Mouse (Mus musculus): ENCODE results near the gene Lamc2. TPM values are rescaled to one million over a fixed set of nuclear protein-coding genes. Genes with fewer than 3 reads are reported as not detected.

Gene Lamc2
- polyA plus RNA-seq, 1 experiment from 2014 or later = 64.8 TPM

DNA sequence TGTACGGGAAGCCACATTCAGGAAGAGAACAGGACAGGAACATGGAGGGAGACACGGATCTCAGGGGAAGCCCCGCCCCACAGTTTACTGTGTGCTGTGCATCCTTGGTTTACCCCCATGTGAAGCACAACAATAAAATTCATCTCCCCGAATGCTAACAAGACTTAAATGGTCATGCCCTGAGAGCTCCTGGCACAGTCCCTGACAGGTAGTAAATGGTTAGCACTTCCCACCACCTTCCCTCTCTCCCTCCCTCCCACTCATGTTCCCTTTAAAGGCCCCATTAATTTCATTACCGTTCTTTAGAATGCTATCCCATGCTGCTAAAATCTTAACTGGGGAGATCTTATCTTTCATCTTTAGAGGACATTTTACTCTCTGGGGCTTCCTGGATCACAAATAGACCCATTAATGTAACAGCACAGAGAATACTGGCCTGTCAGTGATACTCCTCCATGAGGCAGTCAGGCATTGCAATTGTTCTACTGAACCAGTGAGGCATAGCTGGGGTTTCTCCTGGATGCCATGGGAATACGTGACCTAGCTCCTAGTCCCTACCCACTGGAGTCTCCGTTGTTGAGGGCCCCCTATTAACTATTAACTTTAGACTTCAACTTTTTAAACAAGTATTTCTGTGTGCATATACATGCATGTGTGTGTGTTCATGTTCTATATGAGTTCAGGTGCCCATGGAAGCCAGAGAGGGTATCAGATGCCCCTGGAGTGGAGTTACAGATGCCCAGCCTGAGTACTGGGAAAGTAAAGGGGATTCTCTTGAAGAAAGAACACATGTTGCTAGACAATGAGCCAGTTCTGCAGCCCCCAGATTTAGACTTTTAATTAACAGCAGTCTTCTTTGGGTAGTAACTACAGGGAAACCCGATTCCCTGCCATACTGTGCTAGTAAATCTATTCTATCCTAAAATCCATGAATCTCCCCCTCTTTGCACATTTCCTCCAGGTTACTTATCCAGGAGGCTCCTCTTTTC lies 60.7 kb downstream of the Lamc2 start:
- Histone ChIP-seq H3K9me3 (no peaks in the 10 kb centered on the region), H3K4me3 (no peak overlapping the region), H3K9ac (no peak overlapping the region), H3K36me3 (no peaks in the 10 kb centered on the region), H3K27ac (no peak overlapping the region), H3K27me3 (no peaks in the 10 kb centered on the region), H3K4me1 (no peaks in the 10 kb centered on the region), H3K4me2 (no peak overlapping the region)
- no peak for ATAC-seq (ENCODE audit: borderline replicate concordance, extremely low read depth, low FRiP score, low TSS enrichment)
- WGBS = 70% methylated on average over 8 of the region's 8 CpGs

DNA sequence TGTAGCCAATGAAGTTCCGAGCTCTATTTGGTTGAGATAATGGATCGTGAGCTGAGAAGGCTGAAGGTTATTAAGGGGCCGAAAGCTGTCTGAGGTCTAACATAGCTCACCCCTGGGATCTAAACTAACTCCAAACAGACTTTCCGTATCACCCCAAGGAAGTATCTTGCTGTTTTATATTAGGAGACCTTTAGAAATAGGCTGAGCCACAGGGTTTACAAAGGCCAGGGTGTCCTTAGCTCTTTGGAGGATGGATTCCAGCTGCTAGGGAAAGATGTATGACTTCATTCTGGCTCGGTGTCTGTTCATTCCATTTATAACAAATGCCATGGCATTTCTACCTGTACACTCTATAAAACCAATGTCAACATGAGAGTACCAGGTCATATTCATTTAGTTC lies 61.7 kb downstream of the Lamc2 start:
- H3K27ac ChIP-seq = no peak overlapping the region
- WGBS = 77% methylated on average over 5 of the region's 5 CpGs
- H3K4me3 ChIP-seq = no peak overlapping the region
- ATAC-seq (ENCODE audit: borderline replicate concordance, extremely low read depth, low FRiP score, low TSS enrichment) = no peak
- no peak overlapping the region for H3K4me2 ChIP-seq
- no peaks in the 10 kb centered on the region for H3K9me3 ChIP-seq
- no peaks in the 10 kb centered on the region for H3K36me3 ChIP-seq
- no peaks in the 10 kb centered on the region for H3K27me3 ChIP-seq
- H3K4me1 ChIP-seq = no peaks in the 10 kb centered on the region
- H3K9ac ChIP-seq = no peak overlapping the region

DNA sequence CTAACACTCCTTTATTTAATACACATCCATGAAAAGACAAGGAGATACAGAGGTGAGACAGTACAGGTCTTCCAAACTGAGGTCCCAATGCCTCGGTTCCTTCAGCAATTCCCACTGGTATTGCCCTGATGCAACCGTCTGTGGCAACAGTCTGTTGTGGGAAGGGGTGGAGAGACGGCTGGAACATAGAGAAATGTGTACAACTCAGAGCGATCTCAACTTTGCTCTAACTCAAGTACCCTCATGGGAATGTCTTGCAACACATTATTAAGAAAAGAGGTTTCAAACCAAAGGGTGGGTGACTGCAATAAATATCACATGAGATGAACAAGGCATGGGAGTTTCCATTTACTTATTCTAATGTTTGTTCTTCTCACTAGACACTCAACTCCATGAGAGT lies 63.5 kb downstream of the Lamc2 start:
- Histone ChIP-seq H3K4me2 (no peak overlapping the region), H3K27me3 (no peaks in the 10 kb centered on the region), H3K4me3 (no peak overlapping the region), H3K4me1 (no peaks in the 10 kb centered on the region), H3K36me3 (no peaks in the 10 kb centered on the region), H3K9ac (no peak overlapping the region), H3K27ac (no peak overlapping the region), H3K9me3 (no peaks in the 10 kb centered on the region)
- ATAC-seq (ENCODE audit: borderline replicate concordance, extremely low read depth, low FRiP score, low TSS enrichment) = no peak
- WGBS = 69% methylated on average over 4 of the region's 4 CpGs

DNA sequence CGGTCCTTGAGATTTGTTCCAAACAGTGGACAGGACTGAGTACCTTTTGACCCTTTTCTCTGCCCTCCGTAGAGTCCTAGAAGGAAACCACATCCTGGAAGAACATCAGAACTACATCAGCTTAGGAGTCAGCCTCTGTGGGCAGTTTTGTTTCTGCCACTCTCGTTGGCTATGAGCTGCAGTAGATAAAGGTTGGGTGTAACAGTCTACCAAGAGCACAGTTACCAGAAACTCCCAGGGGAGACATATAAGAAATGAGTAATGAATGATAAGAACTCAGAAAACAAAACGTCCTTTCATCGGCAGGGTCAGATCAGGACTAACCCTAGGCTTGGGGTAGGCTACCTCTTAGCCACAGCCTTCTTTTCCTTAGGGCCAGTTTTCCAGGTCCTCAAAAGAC lies 64.9 kb downstream of the Lamc2 start:
- no peak for ATAC-seq (ENCODE audit: borderline replicate concordance, extremely low read depth, low FRiP score, low TSS enrichment)
- 78% methylated on average over 5 of the region's 5 CpGs for WGBS
- H3K4me2 ChIP-seq = no peak overlapping the region
- no peaks in the 10 kb centered on the region for H3K4me1 ChIP-seq
- no peak overlapping the region for H3K4me3 ChIP-seq
- H3K9ac ChIP-seq = no peak overlapping the region
- H3K36me3 ChIP-seq = no peaks in the 10 kb centered on the region
- H3K27ac ChIP-seq = no peak overlapping the region
- no peaks in the 10 kb centered on the region for H3K27me3 ChIP-seq
- H3K9me3 ChIP-seq = no peaks in the 10 kb centered on the region

DNA sequence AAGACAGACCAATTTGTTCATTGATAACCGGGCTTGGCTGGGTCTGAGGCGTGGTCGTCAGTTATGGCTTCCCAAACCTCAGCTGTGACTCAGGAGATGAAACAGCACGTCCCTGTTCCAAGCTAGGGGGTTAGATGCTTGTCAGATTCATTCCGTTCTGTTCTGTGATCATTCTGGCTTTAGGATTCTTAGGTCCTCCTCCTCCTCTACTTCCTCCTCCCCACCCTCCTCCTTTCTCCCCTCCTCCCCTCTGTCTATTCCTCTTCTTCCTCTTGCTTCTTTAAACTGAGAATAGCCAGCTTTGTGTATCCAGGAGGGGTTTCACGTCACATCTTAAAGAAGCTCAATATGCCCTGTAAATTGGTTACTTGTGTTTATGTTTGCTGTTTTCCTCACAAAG lies 65.7 kb downstream of the Lamc2 start:
- no peaks in the 10 kb centered on the region for H3K27me3 ChIP-seq
- H3K4me3 ChIP-seq = no peak overlapping the region
- no peaks in the 10 kb centered on the region for H3K36me3 ChIP-seq
- H3K9me3 ChIP-seq = no peaks in the 10 kb centered on the region
- ATAC-seq (ENCODE audit: borderline replicate concordance, extremely low read depth, low FRiP score, low TSS enrichment) = no peak
- WGBS = 66% methylated on average over 6 of the region's 6 CpGs
- no peaks in the 10 kb centered on the region for H3K4me1 ChIP-seq
- no peak overlapping the region for H3K4me2 ChIP-seq
- no peak overlapping the region for H3K9ac ChIP-seq
- no peak overlapping the region for H3K27ac ChIP-seq

DNA sequence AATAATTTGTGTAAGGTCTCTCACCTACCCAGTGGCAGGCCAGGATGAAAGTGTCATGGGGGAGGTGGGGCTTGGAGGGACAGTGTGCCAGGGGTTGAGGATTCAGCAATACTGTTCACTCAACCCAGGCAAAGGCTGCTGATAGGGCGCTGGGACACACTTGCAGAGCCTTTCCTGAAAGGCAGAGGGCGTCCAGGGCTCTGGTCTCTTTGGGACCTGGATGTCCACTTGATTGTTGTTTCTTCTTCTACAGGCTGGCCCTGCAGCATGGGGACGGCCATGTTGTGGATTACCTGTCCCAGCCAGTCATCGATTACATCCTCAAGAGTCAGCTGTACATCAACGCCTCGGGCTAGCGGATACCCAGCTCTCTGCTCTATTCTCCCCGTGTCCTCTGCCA lies 70.9 kb downstream of the Lamc2 start:
- H3K27ac ChIP-seq = no peak overlapping the region
- H3K4me2 ChIP-seq = no peak overlapping the region
- H3K4me1 ChIP-seq = no peaks in the 10 kb centered on the region
- no peak overlapping the region for H3K9ac ChIP-seq
- no peak for ATAC-seq (ENCODE audit: borderline replicate concordance, extremely low read depth, low FRiP score, low TSS enrichment)
- H3K36me3 ChIP-seq = no peaks in the 10 kb centered on the region
- no peaks in the 10 kb centered on the region for H3K9me3 ChIP-seq
- no peaks in the 10 kb centered on the region for H3K27me3 ChIP-seq
- 82% methylated on average over 8 of the region's 8 CpGs for WGBS
- no peak overlapping the region for H3K4me3 ChIP-seq

DNA sequence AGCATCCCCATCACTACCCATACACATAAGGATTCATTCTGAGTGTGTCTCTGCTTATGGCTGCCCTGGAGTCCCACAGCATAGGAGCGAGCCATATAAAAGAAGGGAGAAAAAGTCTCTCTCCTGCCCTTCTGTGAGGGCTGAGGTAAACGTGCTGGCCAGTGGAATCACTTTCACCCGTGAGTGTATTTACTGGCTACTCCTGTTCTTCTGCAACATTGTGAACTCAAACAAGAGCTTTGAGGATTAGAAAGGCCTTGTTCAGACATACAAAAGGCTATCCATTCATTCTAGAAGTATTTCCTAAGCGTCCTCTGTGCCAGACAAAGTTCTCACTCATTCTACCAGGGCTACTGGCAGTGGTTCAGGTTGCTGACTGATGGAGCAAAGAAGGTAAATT lies 74.7 kb downstream of the Lamc2 start:
- H3K4me2 ChIP-seq = no peak overlapping the region
- ATAC-seq (ENCODE audit: borderline replicate concordance, extremely low read depth, low FRiP score, low TSS enrichment) = no peak
- no peak overlapping the region for H3K27ac ChIP-seq
- H3K4me3 ChIP-seq = no peak overlapping the region
- no peak overlapping the region for H3K9ac ChIP-seq
- H3K27me3 ChIP-seq = no peaks in the 10 kb centered on the region
- H3K9me3 ChIP-seq = no peaks in the 10 kb centered on the region
- 59% methylated on average over 4 of the region's 4 CpGs for WGBS
- H3K36me3 ChIP-seq = no peaks in the 10 kb centered on the region
- no peaks in the 10 kb centered on the region for H3K4me1 ChIP-seq

DNA sequence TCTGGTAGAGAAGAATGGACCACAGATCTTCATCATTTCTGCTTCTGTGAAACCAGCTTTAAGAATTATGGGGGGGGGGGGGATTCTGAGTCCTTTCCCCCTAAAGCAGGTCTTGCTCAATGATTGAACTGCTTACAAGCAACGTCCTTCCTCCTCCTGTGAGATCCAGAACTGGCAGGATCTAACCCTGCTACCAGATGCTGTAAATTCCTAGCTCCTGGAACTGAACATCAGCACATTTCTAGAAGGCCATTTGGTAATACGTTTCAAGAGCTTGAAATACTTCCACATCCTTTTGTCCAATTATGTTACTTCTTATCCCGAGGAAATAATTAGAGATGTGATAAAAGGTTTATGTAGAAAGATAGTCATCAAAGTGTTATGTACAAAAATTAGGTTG lies 76.4 kb downstream of the Lamc2 start:
- Histone ChIP-seq H3K4me3 (no peak overlapping the region), H3K27ac (no peak overlapping the region), H3K36me3 (no peaks in the 10 kb centered on the region), H3K4me1 (no peaks in the 10 kb centered on the region; the same call in 1 of the 2 replicates), H3K9ac (no peak overlapping the region), H3K27me3 (no peaks in the 10 kb centered on the region), H3K4me2 (no peak overlapping the region), H3K9me3 (no peaks in the 10 kb centered on the region)
- ATAC-seq (ENCODE audit: borderline replicate concordance, extremely low read depth, low FRiP score, low TSS enrichment) = no peak
- WGBS = 35% methylated on average over 3 of the region's 3 CpGs

DNA sequence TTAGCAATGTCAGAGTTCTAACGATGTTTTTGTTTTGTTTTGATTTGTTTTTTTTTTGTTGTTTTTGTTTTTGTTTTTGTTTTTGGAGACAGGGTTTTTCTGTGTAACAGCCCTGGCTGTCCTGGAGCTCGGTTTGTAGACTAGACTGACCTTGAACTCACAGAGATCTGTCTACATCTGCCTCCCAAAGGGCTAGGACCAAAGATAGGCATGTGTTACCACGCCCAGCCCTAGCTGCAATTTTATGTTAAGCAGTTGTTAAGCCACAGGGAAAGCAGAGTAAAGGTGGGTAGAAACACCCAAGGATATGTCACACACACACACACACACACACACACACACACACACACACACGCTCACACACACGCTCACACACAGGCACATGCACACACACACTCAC lies 76.9 kb downstream of the Lamc2 start:
- Histone ChIP-seq H3K36me3 (no peaks in the 10 kb centered on the region), H3K4me3 (no peak overlapping the region), H3K27me3 (no peaks in the 10 kb centered on the region), H3K9ac (no peak overlapping the region), H3K4me1 (no peaks in the 10 kb centered on the region; the same call in 1 of the 2 replicates), H3K27ac (no peak overlapping the region), H3K4me2 (no peak overlapping the region), H3K9me3 (no peaks in the 10 kb centered on the region)
- ATAC-seq (ENCODE audit: borderline replicate concordance, extremely low read depth, low FRiP score, low TSS enrichment) = no peak
- WGBS = 80% methylated on average over 5 of the region's 5 CpGs

DNA sequence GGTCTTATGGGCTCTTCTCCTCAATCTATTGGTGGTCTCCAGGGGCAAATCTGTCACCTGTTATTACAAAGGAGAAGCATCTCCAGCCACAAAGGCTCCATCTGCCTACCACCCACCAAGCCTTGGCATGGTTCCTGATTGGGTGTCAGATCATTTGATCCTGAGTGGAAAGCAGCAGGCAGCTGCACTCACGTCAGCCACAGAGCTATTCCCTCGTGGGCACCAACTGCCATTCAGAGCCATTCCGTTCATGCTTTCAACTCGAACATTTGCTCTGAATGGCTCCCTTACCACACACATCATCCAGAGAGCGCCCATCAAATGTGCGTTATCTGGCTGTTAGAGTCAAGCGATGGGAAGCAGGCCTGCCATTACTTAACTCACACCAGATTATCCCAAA lies 78.4 kb downstream of the Lamc2 start:
- no peaks in the 10 kb centered on the region for H3K36me3 ChIP-seq
- H3K4me2 ChIP-seq = no peak overlapping the region
- no peaks in the 10 kb centered on the region for H3K9me3 ChIP-seq
- H3K27me3 ChIP-seq = no peaks in the 10 kb centered on the region
- no peak overlapping the region for H3K9ac ChIP-seq
- H3K4me3 ChIP-seq = no peak overlapping the region
- WGBS = 55% methylated on average over 7 of the region's 7 CpGs
- H3K27ac ChIP-seq = no peak overlapping the region
- H3K4me1 ChIP-seq = no peaks in the 10 kb centered on the region; the same call in 1 of the 2 replicates
- no peak; the same call in 1 of the 2 replicates for ATAC-seq (ENCODE audit: borderline replicate concordance, extremely low read depth, low FRiP score, low TSS enrichment)

DNA sequence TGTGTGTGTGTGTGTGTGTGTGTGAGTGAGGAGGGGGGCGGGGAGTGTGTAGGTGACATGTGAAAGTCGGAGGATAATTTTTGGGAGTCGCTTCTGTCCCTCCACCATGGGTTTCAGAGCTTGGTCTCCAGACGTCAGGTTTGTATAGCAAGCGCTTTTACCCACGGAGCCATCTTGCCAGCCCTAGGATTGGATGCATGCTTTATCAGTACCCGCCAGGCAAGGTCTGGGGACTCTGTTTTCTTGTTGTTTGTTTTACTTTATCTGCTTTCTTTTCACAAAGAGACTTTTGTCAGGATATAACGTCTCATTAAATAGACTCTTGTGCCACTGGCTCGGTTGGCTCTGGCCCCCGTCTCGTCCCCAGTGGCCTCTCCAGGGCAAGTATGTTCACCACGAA lies 81.4 kb downstream of the Lamc2 start:
- Histone ChIP-seq H3K9ac (no peak overlapping the region), H3K27me3 (no peaks in the 10 kb centered on the region), H3K4me1 (peaks cover 13% of the 10 kb centered on the region), H3K36me3 (no peaks in the 10 kb centered on the region), H3K9me3 (no peaks in the 10 kb centered on the region), H3K4me2 (no peak overlapping the region), H3K27ac (no peak overlapping the region), H3K4me3 (no peak overlapping the region)
- WGBS = 55% methylated on average over 12 of the region's 12 CpGs
- no peak for ATAC-seq (ENCODE audit: borderline replicate concordance, extremely low read depth, low FRiP score, low TSS enrichment)

DNA sequence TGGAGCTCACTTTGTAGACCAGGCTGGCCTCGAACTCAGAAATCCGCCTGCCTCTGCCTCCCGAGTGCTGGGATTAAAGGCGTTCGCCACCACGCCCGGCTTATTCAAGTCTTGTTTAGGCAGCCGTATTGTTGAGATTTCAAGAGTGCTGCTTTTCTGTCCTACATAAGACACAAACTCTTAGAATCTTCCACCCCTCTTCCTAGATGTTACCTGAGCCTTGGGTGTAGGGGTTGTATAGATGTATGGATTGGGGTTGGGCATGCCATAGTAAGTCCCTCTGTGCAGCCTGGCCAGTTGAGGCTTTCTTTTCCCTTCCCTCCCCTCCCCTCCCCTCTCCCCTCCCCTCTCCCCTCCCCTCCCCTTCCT lies 83.1 kb downstream of the Lamc2 start:
- WGBS = 95% methylated on average over 8 of the region's 8 CpGs
- H3K36me3 ChIP-seq = no peaks in the 10 kb centered on the region
- H3K4me1 ChIP-seq = peaks cover 27% of the 10 kb centered on the region
- no peak overlapping the region for H3K27ac ChIP-seq
- no peak overlapping the region for H3K4me2 ChIP-seq
- no peaks in the 10 kb centered on the region for H3K27me3 ChIP-seq
- H3K9me3 ChIP-seq = no peaks in the 10 kb centered on the region
- no peak for ATAC-seq (ENCODE audit: borderline replicate concordance, extremely low read depth, low FRiP score, low TSS enrichment)
- no peak overlapping the region for H3K9ac ChIP-seq
- H3K4me3 ChIP-seq = no peak overlapping the region

Measured in lung, embryonic 15.5 days (tissue).